Mouse (Mus musculus) kidney, adult 2 months (tissue): ENCODE measurements around the gene Zscan20.

Source experiments
- CTCF ChIP-seq: fragments of 200-500 bp; conservative IDR thresholded peaks from 2 replicates; pipeline ENCODE4 v1.5.1; 2011; ENCODE audit warnings: low read depth, mild to moderate bottlenecking, control low read depth, low read length, moderate library complexity, mixed read lengths; ENCODE audit not compliant: insufficient read depth, insufficient read length
- POLR2A ChIP-seq: fragments of 200-500 bp; IDR thresholded peaks from one replicate; pipeline ENCODE4 v1.6.1; 2011; ENCODE audit warnings: low read depth, low read length, control low read depth

DNA sequence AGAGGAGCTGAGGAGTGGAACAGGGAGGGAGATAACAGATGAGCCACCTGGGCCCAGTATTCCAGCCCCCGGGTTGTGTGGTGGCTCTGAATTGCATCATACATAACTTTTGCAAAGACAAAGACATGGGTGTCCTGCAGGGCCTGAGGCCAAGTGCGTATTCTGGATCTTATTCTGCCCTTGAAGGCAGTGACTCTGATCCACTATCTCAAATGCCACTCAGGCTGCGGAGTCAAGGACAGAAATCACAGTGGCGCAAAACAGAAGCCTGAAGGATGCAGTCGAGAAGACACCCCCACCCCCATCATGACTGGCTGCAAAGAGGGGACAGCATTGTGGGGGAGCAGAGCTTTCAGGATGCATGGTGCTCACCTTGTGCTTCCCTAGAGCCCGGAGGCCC, 59.1 kb downstream of the Zscan20 start:
- TF ChIP-seq POLR2A (no peak), CTCF (no peak)
